Mouse (Mus musculus) embryonic facial prominence, embryonic 13.5 days (tissue): ENCODE measurements around the gene P2rx4. TPM values are rescaled to one million over a fixed set of nuclear protein-coding genes. Genes with fewer than 3 reads are reported as not detected.

ENCODE experiments used
- ATAC-seq: fragments of 200-750 bp; cut with Nextera tagmentation; 2 replicates; pipeline ENCODE4 v1.8.0; 2017; ENCODE audit warnings: low read depth; ENCODE audit not compliant: insufficient number of reproducible peaks, insufficient read depth, low FRiP score, low TSS enrichment
- H3K27ac ChIP-seq: fragments of 300-500 bp; sonication (generic); 2 replicates; pipeline ENCODE4 v1.5.1; 2015; ENCODE audit warnings: moderate library complexity, mild to moderate bottlenecking, inconsistent platforms
- H3K27me3 ChIP-seq: fragments of 300-500 bp; sonication (generic); 2 replicates; pipeline ENCODE4 v1.6.1; 2015; ENCODE audit warnings: mild to moderate bottlenecking, inconsistent platforms
- H3K36me3 ChIP-seq: fragments of 300-500 bp; sonication (generic); 2 replicates; pipeline ENCODE4 v1.6.1; 2015; ENCODE audit warnings: mild to moderate bottlenecking, inconsistent platforms
- H3K4me1 ChIP-seq: fragments of 300-500 bp; sonication (generic); 2 replicates; pipeline ENCODE4 v1.6.1; 2015; ENCODE audit warnings: inconsistent platforms
- H3K4me2 ChIP-seq: fragments of 300-500 bp; sonication (generic); 2 replicates; pipeline ENCODE4 v1.6.1; 2015; ENCODE audit warnings: moderate library complexity, mild to moderate bottlenecking, inconsistent platforms
- H3K4me3 ChIP-seq: fragments of 300-500 bp; sonication (generic); 2 replicates; pipeline ENCODE4 v1.5.1; 2015; ENCODE audit warnings: mild to moderate bottlenecking, inconsistent platforms
- H3K9ac ChIP-seq: fragments of 300-500 bp; sonication (generic); 2 replicates; pipeline ENCODE4 v1.6.1; 2015; ENCODE audit warnings: mild to moderate bottlenecking, inconsistent platforms
- H3K9me3 ChIP-seq: fragments of 300-500 bp; sonication (generic); 2 replicates; pipeline ENCODE4 v1.6.1; 2016; ENCODE audit warnings: inconsistent platforms
- WGBS: fragments of 180-500 bp; shearing (Covaris S2); methylation state at CpG from one replicate; pipeline ENCODE4 v1.1.7; 2015; ENCODE audit warnings: mixed read lengths; 5-methylcytosine and 5-hydroxymethylcytosine counted together
- polyA plus RNA-seq: library from polyadenylated mRNA; unstranded; fragments of >200 nt; fragmentation: Nextera tagmentation; extraction: Ambion mirVana; gene quantifications from 2 replicates; pipeline ENCODE4 v1.2.1, GENCODE M21; 2015

P2rx4 gene
- polyA plus RNA-seq, 1 experiment from 2014 or later, result 16.9 TPM

- no peaks in the 10 kb centered on the region for H3K9me3 ChIP-seq
- ATAC-seq, result no peak
- peaks cover 32% of the 10 kb centered on the region for H3K36me3 ChIP-seq
- 82% methylated on average over 29 of the region's 29 CpGs for WGBS
- no peak overlapping the region for H3K4me3 ChIP-seq
- no peaks in the 10 kb centered on the region for H3K27me3 ChIP-seq
- H3K9ac ChIP-seq, result no peak overlapping the region
- 0 out of 2 replicates have a peak overlapping the region, but pooled peaks have one; percentile 11 for H3K27ac ChIP-seq
- no peak overlapping the region for H3K4me2 ChIP-seq
- H3K4me1 ChIP-seq, result no peaks in the 10 kb centered on the region
Observed at GRCm38 (mm10) chr5:122763271-122764031, 56.1 kb downstream of the P2rx4 start.

GRCm38 (mm10) chr5:122764032-122764464, 56.7 kb downstream of the P2rx4 start:
- H3K4me2 ChIP-seq, result no peak overlapping the region
- H3K9ac ChIP-seq, result no peak overlapping the region
- ATAC-seq, result no peak
- H3K27ac ChIP-seq, result 0 out of 2 replicates have a peak overlapping the region, but pooled peaks have one; percentile 11
- no peaks in the 10 kb centered on the region for H3K4me1 ChIP-seq
- H3K4me3 ChIP-seq, result no peak overlapping the region
- no peaks in the 10 kb centered on the region for H3K27me3 ChIP-seq
- H3K9me3 ChIP-seq, result no peaks in the 10 kb centered on the region
- WGBS, result 53% methylated on average over 10 of the region's 10 CpGs
- peaks cover 31% of the 10 kb centered on the region for H3K36me3 ChIP-seq

GRCm38 (mm10) chr5:122767283-122767682, 59.9 kb downstream of the P2rx4 start:
- Histone ChIP-seq H3K36me3 (peaks cover 28% of the 10 kb centered on the region), H3K9me3 (no peaks in the 10 kb centered on the region), H3K27ac (no peak overlapping the region), H3K9ac (no peak overlapping the region), H3K27me3 (no peaks in the 10 kb centered on the region), H3K4me2 (no peak overlapping the region), H3K4me3 (no peak overlapping the region), H3K4me1 (peaks cover 14% of the 10 kb centered on the region)
- WGBS, result 88% methylated on average over 11 of the region's 11 CpGs
- ATAC-seq, result no peak

- H3K27ac ChIP-seq, result no peak overlapping the region
- no peak overlapping the region for H3K4me3 ChIP-seq
- no peak overlapping the region for H3K4me2 ChIP-seq
- H3K27me3 ChIP-seq, result no peaks in the 10 kb centered on the region
- 89% methylated on average over 15 of the region's 15 CpGs for WGBS
- H3K9ac ChIP-seq, result no peak overlapping the region
- ATAC-seq, result no peak
- peaks cover 26% of the 10 kb centered on the region for H3K36me3 ChIP-seq
- H3K4me1 ChIP-seq, result peaks cover 14% of the 10 kb centered on the region
- no peaks in the 10 kb centered on the region for H3K9me3 ChIP-seq
Observed at GRCm38 (mm10) chr5:122769101-122769568, 61.8 kb downstream of the P2rx4 start.

DNA sequence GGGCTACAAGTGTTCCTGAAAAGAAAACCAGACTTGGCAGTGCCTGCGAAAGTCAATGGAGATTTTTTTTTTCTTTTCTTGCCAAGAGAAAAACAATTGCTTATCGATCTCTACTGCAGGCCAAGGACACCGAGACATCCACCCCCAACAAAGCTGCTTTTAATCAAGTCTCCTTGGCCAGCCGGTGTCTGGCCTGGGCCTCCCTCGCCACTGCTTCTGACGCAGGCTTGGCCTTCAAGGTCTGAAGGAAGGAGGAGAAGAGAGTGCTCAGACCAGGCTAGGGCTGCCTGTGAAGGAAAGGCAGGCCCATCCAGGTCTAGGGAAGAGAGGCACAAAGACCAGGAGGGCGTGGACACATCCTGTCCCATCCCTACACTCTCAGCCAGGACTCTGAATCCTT, 63.0 kb downstream of the P2rx4 start:
- H3K4me3 ChIP-seq, result no peak overlapping the region
- peak overlapping the region; percentile 81 for H3K27ac ChIP-seq
- peak overlapping the region; percentile 0; the same call in 1 of the 2 replicates for H3K4me2 ChIP-seq
- H3K36me3 ChIP-seq, result peaks cover 25% of the 10 kb centered on the region
- 39% methylated on average over 7 of the region's 7 CpGs for WGBS
- ATAC-seq, result no peak
- peak overlapping the region; percentile 62 for H3K9ac ChIP-seq
- no peaks in the 10 kb centered on the region for H3K27me3 ChIP-seq
- peaks cover 14% of the 10 kb centered on the region for H3K4me1 ChIP-seq
- H3K9me3 ChIP-seq, result no peaks in the 10 kb centered on the region

- Histone ChIP-seq H3K36me3 (peaks cover 25% of the 10 kb centered on the region), H3K4me3 (no peak overlapping the region), H3K27me3 (no peaks in the 10 kb centered on the region), H3K9ac (peak overlapping the region; percentile 62), H3K4me2 (peak overlapping the region; percentile 0; the same call in 1 of the 2 replicates), H3K9me3 (no peaks in the 10 kb centered on the region), H3K4me1 (peaks cover 14% of the 10 kb centered on the region), H3K27ac (peak overlapping the region; percentile 81)
- WGBS, result 55% methylated on average over 10 of the region's 10 CpGs
- ATAC-seq, result no peak
Observed at GRCm38 (mm10) chr5:122770806-122771261, 63.5 kb downstream of the P2rx4 start.

DNA sequence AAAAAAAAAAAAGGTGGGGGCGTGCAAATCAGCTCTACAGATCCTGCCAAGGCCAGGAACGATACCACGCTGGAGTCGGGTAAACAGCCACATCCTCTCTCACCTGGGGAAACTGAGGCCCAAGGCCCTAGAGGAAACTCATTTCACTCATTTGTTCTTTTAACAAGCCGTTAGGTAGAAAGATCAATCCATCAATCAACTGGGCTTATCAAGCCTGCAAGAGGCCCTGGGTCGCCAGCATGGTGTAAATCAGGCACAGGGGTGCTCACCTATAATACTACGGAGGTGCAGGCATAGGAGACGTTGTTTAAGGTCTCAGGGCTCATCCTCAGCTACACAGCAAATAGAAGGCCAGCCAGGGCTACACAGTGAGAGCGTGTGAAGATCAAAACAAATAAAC, 64.1 kb downstream of the P2rx4 start:
- H3K9me3 ChIP-seq, result no peaks in the 10 kb centered on the region
- peaks cover 14% of the 10 kb centered on the region for H3K4me1 ChIP-seq
- no peak overlapping the region for H3K4me2 ChIP-seq
- H3K36me3 ChIP-seq, result peaks cover 25% of the 10 kb centered on the region
- ATAC-seq, result no peak
- no peak overlapping the region; the same call in 1 of the 2 replicates for H3K9ac ChIP-seq
- H3K27me3 ChIP-seq, result no peaks in the 10 kb centered on the region
- H3K4me3 ChIP-seq, result no peak overlapping the region
- WGBS, result 88% methylated on average over 9 of the region's 9 CpGs
- peak overlapping the region; percentile 81; the same call in 1 of the 2 replicates for H3K27ac ChIP-seq

GRCm38 (mm10) chr5:122773756-122774155, 66.4 kb downstream of the P2rx4 start:
- Histone ChIP-seq H3K4me2 (no peak overlapping the region), H3K4me3 (no peak overlapping the region), H3K9ac (no peak overlapping the region), H3K27me3 (no peaks in the 10 kb centered on the region), H3K36me3 (peaks cover 20% of the 10 kb centered on the region), H3K27ac (no peak overlapping the region), H3K9me3 (no peaks in the 10 kb centered on the region), H3K4me1 (peaks cover 23% of the 10 kb centered on the region)
- WGBS, result 82% methylated on average over 11 of the region's 11 CpGs
- ATAC-seq, result no peak

- Histone ChIP-seq H3K4me2 (no peak overlapping the region), H3K36me3 (peaks cover 11% of the 10 kb centered on the region; the same call in 1 of the 2 replicates), H3K4me3 (no peak overlapping the region), H3K9me3 (no peaks in the 10 kb centered on the region), H3K27me3 (no peaks in the 10 kb centered on the region), H3K9ac (0 out of 2 replicates have a peak overlapping the region, but pooled peaks have one; percentile 21), H3K27ac (no peak overlapping the region), H3K4me1 (peaks cover 25% of the 10 kb centered on the region)
- ATAC-seq, result no peak
- WGBS, result 79% methylated on average over 28 of the region's 28 CpGs
Observed at GRCm38 (mm10) chr5:122774743-122775611, 67.6 kb downstream of the P2rx4 start.

GRCm38 (mm10) chr5:122775646-122776286, 68.4 kb downstream of the P2rx4 start:
- H3K27me3 ChIP-seq, result no peaks in the 10 kb centered on the region
- no peaks in the 10 kb centered on the region for H3K9me3 ChIP-seq
- H3K36me3 ChIP-seq, result peaks cover 11% of the 10 kb centered on the region; the same call in 1 of the 2 replicates
- H3K4me3 ChIP-seq, result no peak overlapping the region
- peaks cover 24% of the 10 kb centered on the region for H3K4me1 ChIP-seq
- no peak overlapping the region for H3K4me2 ChIP-seq
- no peak overlapping the region for H3K9ac ChIP-seq
- ATAC-seq, result no peak
- 71% methylated on average over 14 of the region's 14 CpGs for WGBS
- H3K27ac ChIP-seq, result no peak overlapping the region

- Histone ChIP-seq H3K9me3 (no peaks in the 10 kb centered on the region), H3K4me1 (peaks cover 16% of the 10 kb centered on the region; the same call in 1 of the 2 replicates), H3K36me3 (peaks cover 9% of the 10 kb centered on the region; the same call in 1 of the 2 replicates), H3K4me3 (no peak overlapping the region), H3K27me3 (no peaks in the 10 kb centered on the region), H3K9ac (no peak overlapping the region), H3K27ac (no peak overlapping the region), H3K4me2 (no peak overlapping the region)
- WGBS, result 45% methylated on average over 2 of the region's 2 CpGs
- no peak for ATAC-seq
Observed at GRCm38 (mm10) chr5:122777322-122777721, 70.0 kb downstream of the P2rx4 start.
